Mouse (Mus musculus): ENCODE results near the gene Adprhl1. TPM values are rescaled to one million over a fixed set of nuclear protein-coding genes. Genes with fewer than 3 reads are reported as not detected.
A peak's percentile ranks its signal among the peaks of the same experiment; 100 is the strongest.

Adprhl1 gene
- polyA plus RNA-seq, 1 experiment: 17.8 TPM

DNA sequence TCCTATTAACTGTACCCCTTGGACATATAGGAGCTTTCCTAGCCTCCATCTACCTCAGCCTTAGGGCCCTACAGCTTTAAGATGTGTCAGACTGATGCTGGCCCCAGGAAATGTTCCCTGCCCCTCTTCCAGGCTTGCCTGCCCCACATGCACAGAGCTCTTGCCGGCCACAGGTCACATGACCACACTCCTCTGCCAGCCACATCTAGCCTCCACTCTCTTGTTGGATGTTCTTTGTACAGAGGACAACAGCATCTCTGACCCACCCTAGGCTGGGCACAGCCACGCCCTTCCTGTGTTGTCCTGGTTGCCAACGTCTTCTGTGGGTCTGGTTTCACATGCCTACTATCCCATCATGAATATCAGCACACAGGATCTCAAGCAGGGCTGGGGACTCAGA lies 26.8 kb downstream of the Adprhl1 start:
- H3K4me3 ChIP-seq: no peak overlapping the region
- no peaks in the 10 kb centered on the region for H3K79me2 ChIP-seq (ENCODE audit: control insufficient read depth, insufficient read depth)
- no peaks in the 10 kb centered on the region for H3K36me3 ChIP-seq (ENCODE audit: control insufficient read depth, insufficient read depth)
- H3ac ChIP-seq (ENCODE audit: control insufficient read depth, insufficient read length): no peak overlapping the region
- H3K27me3 ChIP-seq (ENCODE audit: control insufficient read depth, insufficient read depth, insufficient read length): peaks cover 37% of the 10 kb centered on the region
- H3K4me2 ChIP-seq (ENCODE audit: low read depth): peak overlapping the region; percentile 56
- no peak for TF ChIP-seq REST (IDR thresholded peaks at IDR 0.05; ENCODE audit: insufficient read depth, insufficient read length)
- no peak for TF ChIP-seq E2F4 (IDR thresholded peaks at IDR 0.05; ENCODE audit: insufficient read depth)
- no peak for TF ChIP-seq SRF (IDR thresholded peaks at IDR 0.05; ENCODE audit: control insufficient read depth, insufficient read length, low read depth)
- no peak for TF ChIP-seq CEBPB (IDR thresholded peaks at IDR 0.05; ENCODE audit: insufficient read depth, poor library complexity, severe bottlenecking)
- TF ChIP-seq USF1 (IDR thresholded peaks at IDR 0.05; ENCODE audit: low read depth): peak; percentile 69
- TF ChIP-seq TCF3 (IDR thresholded peaks at IDR 0.05; ENCODE audit: insufficient read length, low read depth): no peak
- TF ChIP-seq MYOG (IDR thresholded peaks at IDR 0.05; ENCODE audit: control insufficient read depth in 1 of 3, insufficient read depth in 1 of 3, insufficient read length in 2 of 3, low read depth in 2 of 3): no peak
- TF ChIP-seq TCF12 (IDR thresholded peaks at IDR 0.05; ENCODE audit: insufficient read depth, poor library complexity, severe bottlenecking): no peak
- peak; percentile 35 for TF ChIP-seq POLR2A (IDR thresholded peaks at IDR 0.05; ENCODE audit: insufficient read length, low read depth)
- peak; percentile 28 for TF ChIP-seq POLR2AphosphoS2 (IDR thresholded peaks at IDR 0.05; ENCODE audit: insufficient read length, low read depth)
- TF ChIP-seq MAX (IDR thresholded peaks at IDR 0.05; ENCODE audit: low read depth): no peak
- TF ChIP-seq MYOD1 (IDR thresholded peaks at IDR 0.05; ENCODE audit: control insufficient read depth in 1 of 3, insufficient read length in 2 of 3, low read depth in 2 of 3): peak in 1 of 3 experiments; percentile 10

DNA sequence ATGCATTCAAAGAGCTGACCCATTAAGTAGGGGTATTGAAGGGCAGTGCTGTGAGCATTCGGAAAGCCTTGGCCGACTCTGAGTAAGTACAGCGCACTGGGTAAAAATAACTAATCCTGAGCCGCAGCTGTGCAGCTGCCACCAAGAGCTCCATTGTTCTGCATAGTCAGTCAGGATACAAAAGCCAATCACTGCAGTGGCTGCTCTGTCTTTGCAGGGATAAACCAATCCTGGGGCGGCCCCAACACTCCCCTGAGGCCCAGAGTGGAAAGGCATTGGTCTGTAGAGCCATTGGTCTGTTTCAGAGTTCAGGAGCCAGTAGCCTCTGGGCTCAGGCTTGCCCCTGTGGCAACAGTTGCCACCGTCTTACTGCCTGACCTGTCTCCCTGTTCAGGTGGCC lies 27.7 kb downstream of the Adprhl1 start:
- TF ChIP-seq REST (IDR thresholded peaks at IDR 0.05; ENCODE audit: insufficient read depth, insufficient read length) (no peak), MAX (IDR thresholded peaks at IDR 0.05; ENCODE audit: low read depth) (no peak), USF1 (IDR thresholded peaks at IDR 0.05; ENCODE audit: low read depth) (no peak), MYOG (IDR thresholded peaks at IDR 0.05; ENCODE audit: control insufficient read depth in 1 of 3, insufficient read depth in 1 of 3, insufficient read length in 2 of 3, low read depth in 2 of 3) (peak in 2 of 3 experiments; percentile 50 to 58), TCF3 (IDR thresholded peaks at IDR 0.05; ENCODE audit: insufficient read length, low read depth) (no peak), SRF (IDR thresholded peaks at IDR 0.05; ENCODE audit: control insufficient read depth, insufficient read length, low read depth) (no peak), TCF12 (IDR thresholded peaks at IDR 0.05; ENCODE audit: insufficient read depth, poor library complexity, severe bottlenecking) (no peak), POLR2AphosphoS2 (IDR thresholded peaks at IDR 0.05; ENCODE audit: insufficient read length, low read depth) (no peak), MYOD1 (IDR thresholded peaks at IDR 0.05; ENCODE audit: control insufficient read depth in 1 of 3, insufficient read length in 2 of 3, low read depth in 2 of 3) (peak in 1 of 3 experiments; percentile 74), E2F4 (IDR thresholded peaks at IDR 0.05; ENCODE audit: insufficient read depth) (no peak), CEBPB (IDR thresholded peaks at IDR 0.05; ENCODE audit: insufficient read depth, poor library complexity, severe bottlenecking) (no peak), POLR2A (IDR thresholded peaks at IDR 0.05; ENCODE audit: insufficient read length, low read depth) (peak; percentile 44)
- Histone ChIP-seq H3K4me3 (no peak overlapping the region), H3K36me3 (ENCODE audit: control insufficient read depth, insufficient read depth) (no peaks in the 10 kb centered on the region), H3ac (ENCODE audit: control insufficient read depth, insufficient read length) (no peak overlapping the region), H3K4me2 (ENCODE audit: low read depth) (peak overlapping the region; percentile 56), H3K27me3 (ENCODE audit: control insufficient read depth, insufficient read depth, insufficient read length) (peaks cover 43% of the 10 kb centered on the region), H3K79me2 (ENCODE audit: control insufficient read depth, insufficient read depth) (no peaks in the 10 kb centered on the region)

DNA sequence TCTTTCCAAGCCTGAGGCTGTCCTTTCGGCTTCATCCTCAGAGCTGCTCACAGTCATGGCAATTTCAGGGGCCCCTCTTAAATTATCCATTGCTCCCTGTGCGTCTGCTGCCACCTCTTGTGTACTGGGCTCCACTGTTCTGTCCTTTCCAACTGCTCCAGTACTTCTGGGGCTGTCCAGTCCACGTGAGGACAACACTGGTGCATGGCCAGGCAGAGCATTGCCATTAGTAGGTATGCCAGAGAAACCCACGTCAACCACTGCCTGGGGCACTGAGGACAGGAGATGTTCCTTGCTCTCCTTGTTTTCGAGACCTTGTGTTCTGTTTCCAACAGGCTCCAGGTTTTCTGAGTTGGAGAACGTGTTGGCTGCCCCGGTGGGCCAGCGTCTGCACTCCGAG lies 29.5 kb downstream of the Adprhl1 start:
- TF ChIP-seq REST (IDR thresholded peaks at IDR 0.05; ENCODE audit: insufficient read depth, insufficient read length) (no peak), TCF12 (IDR thresholded peaks at IDR 0.05; ENCODE audit: insufficient read depth, poor library complexity, severe bottlenecking) (no peak), POLR2A (IDR thresholded peaks at IDR 0.05; ENCODE audit: insufficient read length, low read depth) (no peak), CEBPB (IDR thresholded peaks at IDR 0.05; ENCODE audit: insufficient read depth, poor library complexity, severe bottlenecking) (no peak), E2F4 (IDR thresholded peaks at IDR 0.05; ENCODE audit: insufficient read depth) (no peak), MYOD1 (IDR thresholded peaks at IDR 0.05; ENCODE audit: control insufficient read depth in 1 of 3, insufficient read length in 2 of 3, low read depth in 2 of 3) (no peak), MAX (IDR thresholded peaks at IDR 0.05; ENCODE audit: low read depth) (no peak), POLR2AphosphoS2 (IDR thresholded peaks at IDR 0.05; ENCODE audit: insufficient read length, low read depth) (no peak), USF1 (IDR thresholded peaks at IDR 0.05; ENCODE audit: low read depth) (no peak), SRF (IDR thresholded peaks at IDR 0.05; ENCODE audit: control insufficient read depth, insufficient read length, low read depth) (no peak), TCF3 (IDR thresholded peaks at IDR 0.05; ENCODE audit: insufficient read length, low read depth) (no peak), MYOG (IDR thresholded peaks at IDR 0.05; ENCODE audit: control insufficient read depth in 1 of 3, insufficient read depth in 1 of 3, insufficient read length in 2 of 3, low read depth in 2 of 3) (no peak)
- no peaks in the 10 kb centered on the region for H3K36me3 ChIP-seq (ENCODE audit: control insufficient read depth, insufficient read depth)
- H3K4me2 ChIP-seq (ENCODE audit: low read depth): no peak overlapping the region
- H3ac ChIP-seq (ENCODE audit: control insufficient read depth, insufficient read length): no peak overlapping the region
- H3K4me3 ChIP-seq: no peak overlapping the region
- H3K27me3 ChIP-seq (ENCODE audit: control insufficient read depth, insufficient read depth, insufficient read length): peaks cover 31% of the 10 kb centered on the region
- H3K79me2 ChIP-seq (ENCODE audit: control insufficient read depth, insufficient read depth): no peaks in the 10 kb centered on the region

DNA sequence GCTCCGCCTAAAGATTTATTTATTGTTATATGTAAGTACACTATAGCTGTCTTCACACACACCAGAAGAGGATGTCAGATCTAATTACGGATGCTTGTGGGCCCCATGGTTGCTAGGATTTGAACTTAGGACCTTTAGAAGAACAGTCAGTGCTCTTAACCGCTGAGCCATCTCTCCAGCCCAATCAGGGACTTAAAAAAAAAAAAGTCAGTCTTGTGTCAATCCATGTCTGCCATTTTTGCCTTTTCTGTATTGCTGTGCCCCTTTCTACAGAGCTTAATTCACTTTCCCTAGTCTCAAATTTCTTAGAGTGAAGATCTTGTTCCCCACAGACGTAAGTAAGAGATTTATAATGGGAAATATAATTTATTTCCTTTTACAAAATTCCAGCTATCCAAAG lies 35.5 kb downstream of the Adprhl1 start:
- TF ChIP-seq MYOD1 (IDR thresholded peaks at IDR 0.05; ENCODE audit: control insufficient read depth in 1 of 3, insufficient read length in 2 of 3, low read depth in 2 of 3): no peak
- no peak for TF ChIP-seq MAX (IDR thresholded peaks at IDR 0.05; ENCODE audit: low read depth)
- no peak for TF ChIP-seq USF1 (IDR thresholded peaks at IDR 0.05; ENCODE audit: low read depth)
- TF ChIP-seq CEBPB (IDR thresholded peaks at IDR 0.05; ENCODE audit: insufficient read depth, poor library complexity, severe bottlenecking): no peak
- TF ChIP-seq E2F4 (IDR thresholded peaks at IDR 0.05; ENCODE audit: insufficient read depth): no peak
- no peak for TF ChIP-seq POLR2A (IDR thresholded peaks at IDR 0.05; ENCODE audit: insufficient read length, low read depth)
- TF ChIP-seq REST (IDR thresholded peaks at IDR 0.05; ENCODE audit: insufficient read depth, insufficient read length): no peak
- no peak for TF ChIP-seq TCF12 (IDR thresholded peaks at IDR 0.05; ENCODE audit: insufficient read depth, poor library complexity, severe bottlenecking)
- TF ChIP-seq POLR2AphosphoS2 (IDR thresholded peaks at IDR 0.05; ENCODE audit: insufficient read length, low read depth): no peak
- no peak for TF ChIP-seq MYOG (IDR thresholded peaks at IDR 0.05; ENCODE audit: control insufficient read depth in 1 of 3, insufficient read depth in 1 of 3, insufficient read length in 2 of 3, low read depth in 2 of 3)
- no peak for TF ChIP-seq TCF3 (IDR thresholded peaks at IDR 0.05; ENCODE audit: insufficient read length, low read depth)
- no peak for TF ChIP-seq SRF (IDR thresholded peaks at IDR 0.05; ENCODE audit: control insufficient read depth, insufficient read length, low read depth)
- H3K4me3 ChIP-seq: no peak overlapping the region
- H3K4me2 ChIP-seq (ENCODE audit: low read depth): no peak overlapping the region
- peaks cover 16% of the 10 kb centered on the region for H3K27me3 ChIP-seq (ENCODE audit: control insufficient read depth, insufficient read depth, insufficient read length)
- no peak overlapping the region for H3ac ChIP-seq (ENCODE audit: control insufficient read depth, insufficient read length)
- no peaks in the 10 kb centered on the region for H3K36me3 ChIP-seq (ENCODE audit: control insufficient read depth, insufficient read depth)
- H3K79me2 ChIP-seq (ENCODE audit: control insufficient read depth, insufficient read depth): no peaks in the 10 kb centered on the region
